Mouse (Mus musculus): ENCODE measurements around the gene Pkd1. TPM values are rescaled to one million over a fixed set of nuclear protein-coding genes. Genes with fewer than 3 reads are reported as not detected.
A peak's percentile ranks its signal among the peaks of the same experiment; 100 is the strongest.

The Pkd1 gene
- total and polyA plus RNA-seq, 2 experiments from 2014 or later, result 7.1 to 57.5 TPM

DNA sequence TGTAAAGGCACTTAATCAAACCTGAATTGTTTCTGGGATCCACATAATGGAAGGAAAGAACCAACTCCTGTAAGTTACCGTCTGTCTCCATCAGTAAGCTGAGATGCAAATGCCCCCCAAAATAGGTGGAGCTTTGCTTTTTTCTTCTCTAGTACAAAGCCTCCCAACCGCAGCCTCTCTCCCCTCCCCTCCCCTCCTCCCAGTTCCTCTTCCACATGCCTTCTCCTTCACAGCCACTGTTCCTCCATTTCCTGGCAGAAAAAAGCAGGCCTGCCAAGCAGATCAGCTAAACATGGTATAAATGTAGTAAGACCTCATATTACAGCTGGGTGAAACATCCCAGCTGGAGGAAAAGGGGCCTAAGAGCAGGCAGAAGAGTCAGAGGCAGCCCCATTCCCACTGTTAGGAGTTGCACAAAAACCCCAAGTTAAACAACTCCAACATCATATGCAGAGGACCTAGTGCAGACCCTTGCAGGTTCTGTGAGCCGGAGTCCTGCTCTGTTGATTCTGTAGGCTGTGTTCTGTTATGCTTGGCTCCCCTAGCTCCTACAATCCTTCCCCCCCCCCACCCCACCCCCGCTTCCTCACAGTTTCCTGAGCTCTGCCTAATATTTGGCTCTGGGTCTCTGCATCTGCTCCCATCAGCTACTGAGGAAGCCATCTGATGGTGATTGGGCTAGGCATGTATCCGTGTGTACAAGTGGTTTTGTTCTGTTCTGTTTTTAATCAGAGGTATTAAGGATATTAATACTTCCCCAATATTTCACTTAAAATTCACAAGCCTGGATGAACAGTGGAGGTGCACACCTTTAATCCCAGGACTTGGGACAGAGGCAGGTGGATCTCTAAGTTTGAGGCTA, 34.2 kb downstream of the Pkd1 start:
- DNase-seq (ENCODE audit: low spot score), result peak; percentile 30
- Histone ChIP-seq H3K4me1 (ENCODE audit: control insufficient read depth, insufficient read depth) (no peaks in the 10 kb centered on the region), H3K4me2 (ENCODE audit: low read depth, low read length) (no peak overlapping the region), H3K27me3 (ENCODE audit: control insufficient read depth, insufficient read depth, low read length) (no peaks in the 10 kb centered on the region), H3K9me3 (replicated peaks; ENCODE audit: control insufficient read depth, low read length) (no peaks in the 10 kb centered on the region), H3K9ac (replicated peaks; ENCODE audit: low read depth, low read length) (no peak overlapping the region), H3K4me3 (ENCODE audit: low read depth, low read length) (no peak overlapping the region), H3K27ac (ENCODE audit: low read depth) (peak overlapping the region; percentile 54; the same call in 1 of the 2 replicates), H3K36me3 (replicated peaks; ENCODE audit: control insufficient read depth, insufficient read depth, low read length) (peaks cover 70% of the 10 kb centered on the region)
- 60% methylated on average over 5 of the region's 5 CpGs for WGBS
- TF ChIP-seq EP300 (IDR thresholded peaks at IDR 0.05; ENCODE audit: low read depth), result no peak
- TF ChIP-seq CTCF (IDR thresholded peaks at IDR 0.05; ENCODE audit: low read depth), result no peak
- peak; percentile 73 for ATAC-seq (ENCODE audit: insufficient read depth, low read depth)

DNA sequence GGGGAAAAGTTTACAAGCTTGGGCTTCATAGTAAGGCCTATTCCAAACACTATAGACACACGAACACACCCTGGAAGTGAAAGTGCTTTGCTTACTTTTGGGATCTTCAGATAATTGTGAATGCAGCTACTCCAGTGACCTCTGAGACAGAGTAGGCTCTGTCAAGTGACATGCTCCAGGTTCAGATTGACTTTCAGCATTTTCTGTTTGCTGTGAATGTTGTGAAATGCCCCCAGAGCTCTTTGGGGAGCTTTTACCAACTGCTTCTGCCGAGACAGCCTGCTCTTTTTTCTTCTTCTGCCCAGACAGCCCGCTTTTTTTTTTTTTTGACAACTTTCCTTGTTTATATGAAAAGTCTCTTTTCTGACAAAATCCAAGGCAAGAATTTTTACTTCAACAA, 34.9 kb downstream of the Pkd1 start:
- H3K9me3 ChIP-seq (replicated peaks; ENCODE audit: control insufficient read depth, low read length), result no peaks in the 10 kb centered on the region
- H3K27me3 ChIP-seq (ENCODE audit: control insufficient read depth, insufficient read depth, low read length), result no peaks in the 10 kb centered on the region
- H3K9ac ChIP-seq (replicated peaks; ENCODE audit: low read depth, low read length), result no peak overlapping the region
- no peak overlapping the region for H3K4me2 ChIP-seq (ENCODE audit: low read depth, low read length)
- DNase-seq (ENCODE audit: low spot score) (no peak), ATAC-seq (ENCODE audit: insufficient read depth, low read depth) (no peak)
- 68% methylated on average over 3 of the region's 3 CpGs for WGBS
- peaks cover 67% of the 10 kb centered on the region for H3K36me3 ChIP-seq (replicated peaks; ENCODE audit: control insufficient read depth, insufficient read depth, low read length)
- no peak overlapping the region for H3K4me3 ChIP-seq (ENCODE audit: low read depth, low read length)
- no peak for TF ChIP-seq CTCF (IDR thresholded peaks at IDR 0.05; ENCODE audit: low read depth)
- no peak for TF ChIP-seq EP300 (IDR thresholded peaks at IDR 0.05; ENCODE audit: low read depth)
- H3K27ac ChIP-seq (ENCODE audit: low read depth), result peak overlapping the region; percentile 10; the same call in 1 of the 2 replicates
- H3K4me1 ChIP-seq (ENCODE audit: control insufficient read depth, insufficient read depth), result no peaks in the 10 kb centered on the region

DNA sequence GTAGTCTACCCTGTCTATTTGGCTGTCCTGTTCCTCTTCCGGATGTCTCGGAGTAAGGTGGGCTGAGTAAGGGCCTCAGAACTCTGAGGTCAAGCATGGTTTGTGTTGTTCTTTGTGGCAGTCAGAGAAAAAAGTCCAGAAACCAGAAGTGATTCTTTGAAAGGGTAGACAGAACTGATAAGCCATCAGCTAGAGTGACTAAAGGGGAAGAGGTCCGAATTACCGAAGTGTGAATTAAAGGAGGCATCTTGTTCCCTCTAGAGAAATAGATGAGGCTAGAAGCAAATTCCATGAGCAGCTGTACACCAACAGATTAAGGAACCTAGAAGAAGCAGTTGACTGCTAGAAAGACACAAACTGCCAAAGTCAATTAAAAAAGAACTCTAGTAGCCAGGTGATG, 36.9 kb downstream of the Pkd1 start:
- H3K9me3 ChIP-seq (replicated peaks; ENCODE audit: control insufficient read depth, low read length), result no peaks in the 10 kb centered on the region
- no peak overlapping the region for H3K27ac ChIP-seq (ENCODE audit: low read depth)
- H3K4me3 ChIP-seq (ENCODE audit: low read depth, low read length), result no peak overlapping the region
- H3K36me3 ChIP-seq (replicated peaks; ENCODE audit: control insufficient read depth, insufficient read depth, low read length), result peaks cover 64% of the 10 kb centered on the region
- no peak for DNase-seq (ENCODE audit: low spot score)
- no peaks in the 10 kb centered on the region for H3K27me3 ChIP-seq (ENCODE audit: control insufficient read depth, insufficient read depth, low read length)
- H3K9ac ChIP-seq (replicated peaks; ENCODE audit: low read depth, low read length), result no peak overlapping the region
- no peak for ATAC-seq (ENCODE audit: insufficient read depth, low read depth)
- 94% methylated on average over 4 of the region's 4 CpGs for WGBS
- no peak for TF ChIP-seq CTCF (IDR thresholded peaks at IDR 0.05; ENCODE audit: low read depth)
- no peak for TF ChIP-seq EP300 (IDR thresholded peaks at IDR 0.05; ENCODE audit: low read depth)
- H3K4me2 ChIP-seq (ENCODE audit: low read depth, low read length), result no peak overlapping the region
- H3K4me1 ChIP-seq (ENCODE audit: control insufficient read depth, insufficient read depth), result no peaks in the 10 kb centered on the region

DNA sequence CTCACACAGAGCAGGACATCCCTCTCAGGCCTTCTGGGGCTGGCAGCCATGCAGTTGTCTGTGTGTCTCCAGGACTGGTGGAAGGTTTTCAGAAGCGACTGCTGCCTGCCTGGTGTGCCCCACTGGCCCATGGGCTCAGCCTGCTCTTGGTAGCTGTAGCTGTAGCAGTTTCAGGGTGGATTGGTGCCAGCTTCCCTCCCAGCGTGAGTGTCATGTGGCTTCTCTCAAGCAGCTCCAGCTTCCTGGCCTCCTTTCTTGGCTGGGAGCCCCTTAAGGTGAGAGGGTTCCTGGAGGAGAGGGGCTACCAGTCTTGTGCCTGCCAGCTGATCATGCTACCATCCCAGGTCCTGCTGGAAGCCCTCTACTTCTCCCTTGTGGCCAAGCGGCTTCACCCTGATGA, 41.3 kb downstream of the Pkd1 start:
- DNase-seq (ENCODE audit: low spot score) (no peak), ATAC-seq (ENCODE audit: insufficient read depth, low read depth) (no peak)
- no peaks in the 10 kb centered on the region for H3K9me3 ChIP-seq (replicated peaks; ENCODE audit: control insufficient read depth, low read length)
- TF ChIP-seq EP300 (IDR thresholded peaks at IDR 0.05; ENCODE audit: low read depth), result no peak
- no peak for TF ChIP-seq CTCF (IDR thresholded peaks at IDR 0.05; ENCODE audit: low read depth)
- no peaks in the 10 kb centered on the region for H3K27me3 ChIP-seq (ENCODE audit: control insufficient read depth, insufficient read depth, low read length)
- H3K4me3 ChIP-seq (ENCODE audit: low read depth, low read length), result no peak overlapping the region
- peaks cover 92% of the 10 kb centered on the region for H3K36me3 ChIP-seq (replicated peaks; ENCODE audit: control insufficient read depth, insufficient read depth, low read length)
- H3K27ac ChIP-seq (ENCODE audit: low read depth), result no peak overlapping the region
- H3K4me1 ChIP-seq (ENCODE audit: control insufficient read depth, insufficient read depth), result no peaks in the 10 kb centered on the region
- 60% methylated on average over 3 of the region's 3 CpGs for WGBS
- H3K4me2 ChIP-seq (ENCODE audit: low read depth, low read length), result no peak overlapping the region
- no peak overlapping the region for H3K9ac ChIP-seq (replicated peaks; ENCODE audit: low read depth, low read length)

DNA sequence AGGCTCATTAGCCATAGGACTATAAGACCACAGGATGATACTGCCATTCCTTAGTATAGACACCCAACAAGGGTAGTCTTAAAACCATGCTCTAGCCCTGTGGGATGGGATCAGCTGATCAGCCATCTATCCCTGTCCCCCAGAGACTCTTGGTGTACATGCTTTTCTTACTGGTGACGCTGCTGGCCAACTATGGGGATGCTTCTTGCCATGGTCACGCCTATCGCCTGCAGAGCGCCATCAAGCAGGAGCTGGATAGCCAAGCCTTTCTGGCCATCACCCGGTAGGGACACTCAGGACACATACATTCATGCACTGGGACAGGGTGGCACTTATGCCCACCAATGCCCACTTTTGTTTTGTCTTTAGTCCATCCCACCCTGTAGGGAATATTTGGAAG, 42.1 kb downstream of the Pkd1 start:
- Histone ChIP-seq H3K9ac (replicated peaks; ENCODE audit: low read depth, low read length) (no peak overlapping the region), H3K9me3 (replicated peaks; ENCODE audit: control insufficient read depth, low read length) (no peaks in the 10 kb centered on the region), H3K27me3 (ENCODE audit: control insufficient read depth, insufficient read depth, low read length) (no peaks in the 10 kb centered on the region), H3K4me3 (ENCODE audit: low read depth, low read length) (no peak overlapping the region), H3K4me1 (ENCODE audit: control insufficient read depth, insufficient read depth) (no peaks in the 10 kb centered on the region), H3K36me3 (replicated peaks; ENCODE audit: control insufficient read depth, insufficient read depth, low read length) (peaks cover 92% of the 10 kb centered on the region), H3K4me2 (ENCODE audit: low read depth, low read length) (no peak overlapping the region), H3K27ac (ENCODE audit: low read depth) (no peak overlapping the region)
- TF ChIP-seq CTCF (IDR thresholded peaks at IDR 0.05; ENCODE audit: low read depth) (no peak), EP300 (IDR thresholded peaks at IDR 0.05; ENCODE audit: low read depth) (no peak)
- 90% methylated on average over 5 of the region's 5 CpGs for WGBS
- DNase-seq (ENCODE audit: low spot score) (peak; percentile 0), ATAC-seq (ENCODE audit: insufficient read depth, low read depth) (no peak)

All from heart, postnatal 0 days (tissue).